Mouse (Mus musculus) thymus, adult 2 months (tissue): Measurements from ENCODE around the gene Sf3a1.

ENCODE experiments used
- CTCF ChIP-seq: fragments of 200-500 bp; IDR thresholded peaks from 2 replicates; pipeline ENCODE4 v1.5.1; 2012; ENCODE audit warnings: mild to moderate bottlenecking, control low read depth, low read length, moderate library complexity, borderline replicate concordance; ENCODE audit not compliant: control insufficient read depth, poor library complexity, insufficient read depth; ENCODE audit errors: extremely low read depth
- POLR2A ChIP-seq: fragments of 200-500 bp; IDR thresholded peaks from 2 replicates; pipeline ENCODE4 v1.6.1; 2012; ENCODE audit warnings: mild to moderate bottlenecking, low read length, control low read depth, moderate library complexity; ENCODE audit not compliant: control insufficient read depth, poor library complexity, insufficient read depth; ENCODE audit errors: extremely low read depth

DNA sequence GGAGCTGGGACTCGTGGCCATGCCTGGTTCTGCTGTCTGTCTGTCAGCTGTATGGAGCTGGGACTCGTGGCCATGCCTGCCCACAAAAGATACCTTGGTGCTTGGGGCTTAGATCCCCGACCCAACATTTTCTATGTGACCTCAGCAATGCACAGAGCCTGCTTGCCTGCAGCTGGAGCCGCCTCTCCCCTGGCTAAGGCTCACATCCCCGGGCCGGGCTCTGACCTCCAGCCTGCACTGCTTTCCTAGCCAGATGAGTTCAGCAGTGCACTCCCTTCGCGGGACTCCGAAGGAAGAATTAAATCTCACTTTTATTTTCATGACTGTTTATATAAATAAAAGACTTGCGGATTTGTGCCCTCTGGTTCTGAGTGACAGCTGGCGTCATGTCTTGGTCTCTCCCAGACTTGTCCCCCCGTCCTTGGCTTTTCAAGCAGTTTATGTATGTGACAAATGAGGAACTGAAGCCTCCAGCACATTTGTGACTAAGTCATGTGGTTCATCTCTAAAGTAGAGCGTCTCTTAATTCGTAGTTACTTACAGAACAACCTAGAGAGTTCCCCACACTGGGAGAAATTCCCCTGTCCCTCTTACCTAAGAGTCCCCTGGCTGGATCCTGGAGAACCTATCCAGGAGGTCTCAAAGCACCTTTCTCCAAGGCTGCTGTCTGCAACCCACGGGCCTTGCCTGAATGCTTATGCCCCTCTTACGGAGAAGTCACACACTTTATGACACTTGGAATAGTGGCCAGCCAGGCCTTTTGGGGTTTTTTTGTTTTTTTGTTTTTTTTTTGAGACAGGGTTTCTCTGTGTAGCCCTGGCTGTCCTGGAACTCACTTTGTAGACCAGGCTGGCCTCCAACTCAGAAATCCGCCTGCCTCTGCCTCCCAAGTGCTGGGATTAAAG, 62.1 kb downstream of the Sf3a1 start:
- no peak for TF ChIP-seq POLR2A
- TF ChIP-seq CTCF = no peak
